Mouse (Mus musculus) cerebellum, postnatal 10 days (tissue): ENCODE measurements around the gene Drosha.

ENCODE experiments used
- DNase-seq, 2 experiments: peaks; one replicate each; pipeline ENCODE4 v3.0.0; 2021; ENCODE audit warnings: mixed read lengths in 2 of 2

Drosha gene

DNA sequence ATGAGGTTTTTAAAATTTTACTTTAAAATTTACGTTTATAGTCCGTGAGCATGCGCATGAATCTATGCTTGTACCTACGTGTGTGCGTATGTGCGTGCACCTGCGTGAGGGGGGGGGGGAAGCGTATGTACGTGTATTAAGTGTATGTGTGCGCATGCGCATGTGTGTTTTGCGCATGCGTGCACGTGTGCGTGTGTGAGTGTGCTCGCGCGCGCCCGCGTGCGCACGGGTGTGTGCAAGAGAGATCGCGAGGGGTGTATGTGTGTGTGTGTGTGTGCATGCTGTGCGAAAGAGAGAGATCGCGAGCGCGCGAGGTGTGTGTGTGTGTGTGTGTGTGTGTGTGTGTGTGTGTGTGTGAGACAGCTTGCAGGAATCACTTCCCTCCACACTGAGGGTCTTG lies 8.8 kb downstream of the Drosha start:
- DNase-seq = no peak

DNA sequence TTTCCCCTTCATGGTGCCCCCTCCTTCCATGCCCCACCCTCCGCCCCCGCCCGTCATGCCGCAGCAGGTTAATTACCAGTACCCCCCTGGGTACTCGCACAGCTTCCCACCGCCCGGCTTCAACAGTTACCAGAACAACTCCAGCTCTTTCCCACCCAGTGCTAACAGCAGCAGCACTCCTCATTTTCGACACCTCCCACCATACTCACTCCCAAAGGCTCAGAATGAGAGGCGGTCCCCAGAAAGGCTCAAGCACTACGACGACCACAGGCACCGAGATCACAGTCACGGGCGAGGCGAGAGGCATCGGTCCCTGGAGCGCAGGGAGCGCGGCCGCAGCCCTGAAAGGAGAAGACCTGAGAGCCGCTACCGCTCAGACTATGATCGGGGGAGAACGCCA lies 9.6 kb downstream of the Drosha start:
- no peak for DNase-seq

DNA sequence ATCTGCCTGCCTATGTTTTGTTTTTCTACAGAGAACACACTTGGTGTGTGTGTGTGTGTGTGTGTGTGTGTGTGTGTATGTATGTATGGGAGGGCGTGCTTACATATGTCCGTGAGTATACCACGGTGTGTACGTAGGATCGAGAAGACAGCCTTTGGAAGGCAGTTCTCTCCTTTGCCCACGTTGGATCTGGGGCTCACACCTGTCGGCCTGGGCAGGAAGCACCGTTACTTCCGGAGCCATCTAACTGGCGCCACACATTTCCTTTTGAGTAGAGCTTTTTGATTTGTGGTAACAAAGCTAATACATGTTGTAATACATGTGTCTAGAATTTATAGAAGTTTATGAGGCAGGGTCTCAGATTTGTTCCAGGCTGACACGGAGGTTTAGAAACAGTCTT lies 16.1 kb downstream of the Drosha start:
- DNase-seq = no peak

DNA sequence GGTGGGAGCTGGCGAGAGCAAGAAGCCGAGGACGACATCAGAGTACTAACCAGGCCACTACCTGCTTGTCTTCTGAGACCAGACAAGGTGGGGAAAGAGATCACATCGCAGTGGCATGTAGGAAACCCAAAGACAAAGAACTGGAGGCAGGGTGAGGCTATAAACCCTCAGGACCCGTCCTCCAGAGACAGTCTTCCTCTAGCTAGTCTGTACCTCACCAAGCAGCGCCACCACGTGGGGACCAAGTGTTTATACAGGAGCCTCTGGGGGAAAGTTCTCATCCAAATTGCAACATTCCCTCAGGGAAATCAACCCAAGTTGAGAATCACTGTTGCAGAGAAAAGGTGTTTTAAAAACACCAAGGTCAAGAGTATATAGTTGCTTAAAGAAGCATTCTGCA lies 18.2 kb downstream of the Drosha start:
- no peak for DNase-seq

DNA sequence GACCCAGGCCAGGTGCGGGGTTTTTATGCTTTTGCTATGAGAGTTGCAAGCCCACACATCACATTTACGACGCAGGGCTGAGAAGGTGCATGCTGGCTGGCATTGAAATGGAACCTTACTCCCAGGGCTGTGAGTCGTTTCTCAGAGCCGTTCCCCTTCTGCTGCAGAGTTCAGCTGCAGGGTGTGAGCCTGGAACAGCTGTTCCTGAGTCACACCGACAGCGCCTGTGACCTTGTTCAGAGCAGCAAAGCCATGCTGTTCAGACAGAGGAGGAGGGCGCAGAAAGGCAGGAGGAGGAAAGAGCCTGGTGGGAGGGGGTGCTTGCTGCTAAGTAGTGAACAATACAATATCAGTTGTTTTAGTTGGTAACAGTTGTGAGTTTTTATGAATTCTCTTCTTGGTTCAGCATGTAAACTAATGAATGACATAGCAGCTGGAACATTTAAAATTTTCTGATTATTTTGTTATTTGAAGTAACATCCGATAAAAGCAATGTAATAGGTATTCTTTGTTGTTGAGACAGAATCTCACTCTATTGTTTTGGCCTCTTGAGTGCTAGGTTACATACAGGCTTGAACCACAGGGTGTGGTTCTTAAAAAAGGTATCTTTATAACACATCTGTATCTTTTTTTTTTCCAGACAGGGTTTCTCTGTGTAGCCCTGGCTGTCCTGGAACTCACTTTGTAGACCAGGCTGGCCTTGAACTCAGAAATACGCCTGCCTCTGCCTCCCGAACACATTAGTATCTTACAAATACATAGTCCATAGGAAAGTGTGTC lies 23.8 kb downstream of the Drosha start:
- no peak for DNase-seq

DNA sequence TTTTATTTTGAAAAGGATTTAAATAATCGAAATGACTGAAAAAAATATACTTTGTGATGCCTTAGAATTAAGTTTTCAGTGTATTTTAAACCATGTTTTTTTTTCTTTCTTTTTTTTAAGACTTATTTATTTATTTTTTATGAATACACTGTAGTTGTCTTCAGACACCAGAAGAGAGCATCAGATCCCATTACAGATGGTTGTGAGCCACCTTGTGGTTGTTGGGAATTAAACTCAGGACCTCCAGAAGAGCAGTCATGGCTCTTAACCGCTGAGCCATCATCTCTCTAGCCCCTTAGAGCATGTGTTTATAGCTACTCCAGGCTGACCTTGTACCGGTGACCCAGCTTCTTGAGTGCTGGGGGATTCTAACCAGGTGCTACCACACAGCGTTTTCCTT lies 24.8 kb downstream of the Drosha start:
- DNase-seq = no peak

DNA sequence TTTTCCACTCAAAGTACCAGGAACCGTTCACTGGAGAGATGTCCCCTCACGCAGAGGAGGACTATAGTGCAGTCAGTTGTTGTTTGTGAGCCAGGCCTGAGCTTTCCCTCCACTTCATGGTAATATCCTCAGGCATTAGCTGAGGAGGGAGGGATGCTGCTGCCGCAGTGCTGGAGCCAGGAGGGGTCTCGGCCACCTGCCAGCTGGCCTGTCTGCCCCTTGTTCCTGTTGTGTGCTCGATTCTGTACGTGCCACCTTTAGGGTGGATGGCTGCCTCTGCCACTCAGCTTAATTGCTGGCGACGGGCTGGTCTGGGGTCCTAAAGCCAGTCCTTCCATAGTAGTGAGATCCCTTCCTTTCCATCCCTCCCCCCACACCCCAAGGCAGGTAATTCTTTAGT lies 28.9 kb downstream of the Drosha start:
- peak; percentile 49 to 68 for DNase-seq

DNA sequence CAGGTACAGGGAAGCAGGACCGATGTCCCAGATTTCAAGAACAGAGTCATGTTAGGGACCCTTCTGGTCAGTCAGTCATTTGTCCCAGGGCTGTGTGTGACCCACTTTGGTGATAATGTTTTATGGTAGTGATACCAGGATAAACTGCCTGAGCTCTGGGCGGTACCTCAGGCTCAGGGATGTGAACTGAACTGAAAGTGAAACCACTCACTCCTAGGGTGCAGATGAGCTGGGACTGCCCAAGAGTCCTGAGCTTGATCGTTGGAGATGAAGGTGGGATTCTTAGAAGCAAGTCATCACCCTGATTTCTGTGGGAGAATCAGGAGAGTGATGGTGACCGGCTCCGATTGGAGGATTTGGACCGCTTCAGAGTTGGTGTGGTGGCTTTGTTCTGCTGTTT lies 32.2 kb downstream of the Drosha start:
- no peak for DNase-seq

DNA sequence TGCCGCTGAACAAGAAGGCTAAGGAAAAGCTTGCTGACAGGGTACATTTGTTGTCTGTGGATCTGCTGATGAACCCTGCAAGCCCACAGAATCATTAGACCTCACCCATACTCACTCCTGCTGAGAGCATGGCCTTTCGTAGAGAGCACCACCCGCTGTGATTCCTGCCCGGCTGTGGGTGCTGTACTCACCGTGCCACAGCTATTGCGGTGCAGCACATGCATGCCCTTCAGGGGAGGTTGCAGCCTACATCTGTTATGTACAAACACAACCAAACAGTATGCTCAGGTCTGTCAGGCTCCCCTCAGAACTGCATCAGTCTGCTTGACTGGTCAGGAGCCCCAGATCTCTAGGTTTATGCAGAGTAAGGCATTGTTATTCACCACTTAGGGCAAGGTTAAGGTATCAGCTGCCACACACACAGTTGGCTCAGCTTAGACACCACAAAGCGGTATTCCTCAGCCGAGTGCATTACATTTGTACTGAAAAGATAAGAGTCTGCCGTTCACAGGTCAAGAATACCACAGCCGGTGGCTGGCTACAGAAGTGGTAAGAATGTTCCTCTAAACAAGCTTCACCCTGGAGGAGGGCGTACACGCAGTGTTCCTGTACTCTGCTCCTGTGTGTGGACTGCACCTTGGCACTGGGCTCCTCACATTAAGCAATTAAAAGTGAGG lies 33.4 kb downstream of the Drosha start:
- no peak for DNase-seq

DNA sequence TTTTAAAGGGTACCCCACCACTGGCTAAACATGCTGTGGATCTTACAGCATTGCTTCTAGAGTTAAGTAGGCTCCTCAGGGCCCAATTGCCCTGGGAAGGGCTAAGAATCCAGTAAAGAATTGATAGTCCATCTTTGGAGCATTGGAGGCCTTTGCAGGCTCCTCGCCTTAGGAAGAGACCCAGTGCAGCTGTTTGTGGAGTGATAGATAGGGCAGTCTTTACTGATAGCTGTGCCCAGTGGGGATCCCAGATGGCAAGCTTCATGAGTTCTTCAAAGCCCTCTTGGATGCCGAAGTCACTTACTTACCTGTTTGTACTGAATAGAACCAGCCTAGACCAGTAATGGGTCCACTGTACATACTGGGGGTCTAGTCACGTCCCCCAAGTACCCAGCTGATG lies 34.0 kb downstream of the Drosha start:
- no peak for DNase-seq

DNA sequence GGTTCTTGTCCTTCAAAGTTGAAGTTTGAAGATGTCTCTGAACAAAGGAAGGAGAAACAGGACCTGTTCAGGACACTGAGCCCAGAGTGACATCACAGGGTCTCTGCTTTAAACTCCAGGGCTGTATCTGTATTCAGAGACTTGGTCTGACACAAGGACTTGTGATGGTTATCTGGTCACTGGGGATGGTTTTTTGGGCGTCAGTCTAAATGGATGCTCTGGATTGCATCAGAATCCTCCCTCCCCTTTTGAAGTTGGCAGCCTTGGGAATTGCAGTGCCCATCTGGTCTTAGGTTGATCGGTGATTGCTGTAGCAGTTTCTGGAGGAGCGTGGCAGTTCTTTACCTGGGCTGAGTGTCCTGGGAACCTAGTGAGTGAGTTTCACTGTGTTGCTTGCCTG lies 37.4 kb downstream of the Drosha start:
- no peak for DNase-seq

DNA sequence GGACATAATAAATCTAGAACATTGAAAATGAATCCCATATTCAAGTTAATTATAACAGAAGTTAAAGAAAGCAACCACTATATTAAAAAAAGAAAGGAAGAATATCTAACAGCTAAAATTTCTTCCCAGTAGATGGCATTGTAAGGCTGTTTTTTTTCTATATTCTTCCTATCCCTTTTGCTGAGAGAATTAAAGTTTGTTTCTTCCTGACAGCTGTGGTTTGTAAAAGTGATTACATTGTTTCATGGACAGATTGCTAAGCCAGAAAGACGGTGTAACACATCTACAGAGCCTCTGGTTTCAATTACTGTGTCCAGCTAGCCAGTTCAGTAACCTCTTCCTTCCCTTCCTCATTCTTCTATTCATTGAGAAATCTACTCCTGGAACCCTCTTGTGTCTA lies 39.1 kb downstream of the Drosha start:
- no peak for DNase-seq

DNA sequence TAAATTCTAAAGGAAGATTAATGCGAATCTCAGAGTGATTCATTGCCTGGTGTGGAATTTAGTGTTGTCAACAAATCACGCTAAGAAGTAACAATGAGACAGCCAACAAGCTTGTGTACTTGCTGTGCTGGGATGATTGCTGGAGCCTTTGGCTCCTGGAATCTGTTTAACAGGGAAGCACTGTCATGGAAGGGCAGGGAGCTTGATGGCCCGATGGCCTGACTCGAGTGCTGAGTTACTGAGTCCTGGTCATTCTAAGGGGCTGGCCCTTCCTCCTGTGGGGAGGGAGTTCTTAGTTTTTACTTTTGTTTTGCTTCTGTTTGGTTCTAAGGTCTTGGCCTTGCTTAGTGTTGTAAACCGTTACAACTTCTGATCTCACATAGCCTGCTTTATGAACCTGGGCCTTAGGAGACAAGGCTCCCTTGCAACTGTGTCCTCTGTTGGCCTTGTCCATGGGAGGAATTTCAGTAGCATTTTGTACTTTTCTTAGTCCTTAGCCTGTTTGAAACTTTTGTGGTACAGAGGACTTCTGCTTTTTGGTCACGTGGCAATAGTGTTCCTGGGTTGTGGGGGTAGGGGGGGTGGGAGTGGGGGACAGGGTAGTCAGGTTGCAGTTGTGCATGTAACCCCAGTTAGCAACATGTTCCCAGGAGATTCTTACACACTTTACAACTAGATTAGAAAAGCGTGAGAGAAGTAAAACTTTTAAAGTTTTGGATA lies 41.1 kb downstream of the Drosha start:
- DNase-seq = no peak

DNA sequence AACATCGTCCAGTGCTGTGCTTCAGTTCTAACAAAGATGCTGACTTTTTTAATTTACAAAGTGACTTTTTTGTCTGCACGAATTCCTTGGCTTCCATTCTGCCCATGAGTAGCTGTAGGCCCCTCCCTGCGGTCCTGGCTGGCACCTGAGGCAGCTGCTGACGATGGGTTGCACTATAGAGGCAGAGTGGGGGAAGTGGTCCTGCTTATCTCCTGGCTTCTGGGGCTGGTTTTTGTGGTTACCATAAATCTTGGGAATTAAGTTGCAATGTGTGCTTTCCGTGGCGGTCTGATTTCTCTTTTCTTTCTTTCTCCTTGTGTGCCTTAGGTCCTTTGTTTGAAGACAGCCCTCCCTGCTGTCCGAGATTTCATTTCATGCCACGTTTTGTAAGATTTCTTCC lies 42.7 kb downstream of the Drosha start:
- DNase-seq = no peak

DNA sequence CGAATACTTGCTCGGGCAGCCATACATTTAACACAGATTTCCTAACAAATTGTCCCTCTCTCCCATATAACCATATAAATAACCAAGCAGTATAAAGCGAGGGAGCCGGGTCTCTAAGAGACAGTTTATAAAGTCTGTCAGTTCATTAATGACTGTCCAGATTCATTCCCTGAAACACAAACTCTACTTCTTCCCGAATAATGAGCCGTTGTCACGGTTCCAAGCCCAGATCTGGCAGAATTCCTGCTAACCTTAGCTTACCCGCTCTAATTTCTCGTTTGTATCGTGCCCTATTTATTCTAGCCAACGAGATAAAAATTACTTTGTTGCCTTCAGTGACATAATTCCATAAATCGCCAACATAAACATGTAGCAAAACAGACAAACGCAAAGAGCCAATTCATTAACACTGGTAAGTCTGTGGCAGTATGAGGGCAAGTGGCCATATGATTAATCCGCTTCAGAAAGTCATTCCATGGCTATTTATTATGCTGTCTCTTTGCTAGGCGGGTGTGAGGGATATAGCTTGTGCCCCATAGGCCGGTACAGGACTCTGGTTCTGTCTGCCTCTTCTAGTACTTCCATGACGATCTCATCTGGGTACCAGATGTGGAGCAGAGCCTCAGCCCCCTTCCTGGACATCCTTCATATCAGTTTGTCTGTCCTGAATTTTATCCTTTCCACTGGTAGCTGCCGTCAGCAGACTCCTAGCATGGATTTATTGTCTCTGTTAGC lies 51.0 kb downstream of the Drosha start:
- DNase-seq = peak; percentile 59 to 66

DNA sequence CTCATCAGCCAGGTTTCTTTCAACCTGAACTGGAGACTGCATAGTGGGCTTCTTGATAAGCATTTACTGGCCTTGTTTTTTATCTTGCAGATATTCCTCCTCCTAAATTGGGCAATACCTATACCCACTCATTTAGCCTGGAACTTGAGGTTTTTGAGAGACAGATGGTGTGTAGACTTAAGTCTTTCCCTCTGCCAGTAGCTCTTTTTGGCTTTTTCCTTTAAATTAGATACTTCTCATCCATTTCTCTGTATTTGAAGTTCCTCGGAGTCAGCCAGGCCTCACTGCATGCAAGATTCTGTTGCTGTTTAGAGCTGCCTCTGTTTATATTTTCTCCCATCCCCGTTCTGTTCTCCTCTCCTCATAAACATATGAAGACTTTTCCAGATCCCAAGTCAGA lies 51.7 kb downstream of the Drosha start:
- no peak for DNase-seq

DNA sequence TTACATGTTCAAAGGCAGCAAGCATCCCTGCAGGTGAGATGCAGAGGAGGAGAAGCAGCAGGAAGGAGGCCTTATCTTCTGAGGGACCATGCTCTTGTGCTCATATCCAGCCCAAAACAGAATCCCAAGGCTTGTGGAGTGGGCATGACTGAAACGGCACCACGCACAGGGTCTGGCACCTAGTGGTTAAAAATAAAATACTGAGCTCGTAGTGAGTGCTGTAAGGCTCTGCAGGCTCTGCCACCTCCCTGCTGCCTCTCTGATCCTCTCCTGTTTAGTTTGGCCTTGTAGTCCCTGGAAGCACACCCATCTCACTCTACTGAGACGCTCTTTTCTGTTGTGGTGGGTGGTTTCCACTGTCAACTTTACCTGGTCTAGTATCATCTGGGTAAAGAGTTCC lies 52.3 kb downstream of the Drosha start:
- no peak for DNase-seq

DNA sequence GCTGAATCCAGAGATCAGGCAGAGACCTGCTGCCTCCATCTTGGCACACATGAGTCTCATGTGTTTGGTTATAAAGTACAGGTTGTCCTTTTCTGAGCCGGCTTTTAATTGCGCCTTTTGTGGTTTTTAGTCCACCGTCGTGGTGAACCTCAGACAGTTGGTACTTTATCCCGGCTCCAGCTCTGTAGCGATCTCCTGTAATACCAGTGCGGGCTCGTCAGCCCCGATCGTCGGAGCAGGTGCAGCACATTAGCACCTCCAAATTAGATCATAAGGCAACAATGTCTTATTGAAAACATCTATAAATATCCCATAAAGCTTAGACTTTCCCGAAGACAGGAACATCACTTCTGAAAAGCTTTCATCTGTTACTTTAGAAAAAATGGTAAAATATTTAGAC lies 53.3 kb downstream of the Drosha start:
- DNase-seq = no peak

DNA sequence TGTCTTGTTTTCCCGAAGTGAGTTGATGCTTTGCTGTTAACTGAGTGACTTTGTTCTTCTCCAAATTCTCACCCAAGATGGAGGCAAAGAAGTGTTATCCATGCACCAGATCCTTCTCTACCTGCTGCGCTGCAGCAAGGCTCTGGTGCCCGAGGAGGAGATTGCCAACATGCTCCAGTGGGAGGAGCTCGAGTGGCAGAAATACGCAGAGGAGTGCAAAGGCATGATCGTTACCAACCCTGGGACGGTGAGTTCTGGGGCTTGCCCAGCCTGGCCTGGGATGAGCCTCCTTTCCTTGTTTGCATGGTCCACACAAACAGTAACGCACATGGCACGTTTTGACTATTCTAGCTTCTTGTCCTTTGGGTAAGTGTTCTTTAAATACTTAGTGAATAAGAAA lies 54.0 kb downstream of the Drosha start:
- no peak for DNase-seq

DNA sequence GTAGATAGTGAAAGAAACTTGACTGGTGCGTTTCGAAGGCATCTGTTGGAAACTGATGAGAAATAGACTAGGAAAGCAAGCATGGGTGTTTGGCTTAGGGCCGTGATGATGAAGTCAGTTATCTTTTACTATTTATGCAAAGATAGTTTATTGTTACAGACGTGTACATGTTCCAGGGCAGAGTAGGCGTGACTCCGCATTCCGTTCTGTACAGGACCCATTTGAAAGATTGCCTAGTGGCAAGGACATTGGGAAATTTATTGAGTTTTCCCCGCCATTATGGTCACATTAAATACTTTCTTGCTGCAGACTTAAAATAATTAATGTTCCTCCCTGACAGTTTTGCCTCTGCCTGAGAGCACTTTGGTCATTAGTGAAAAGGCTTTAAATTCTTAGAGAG lies 55.3 kb downstream of the Drosha start:
- DNase-seq = no peak

DNA sequence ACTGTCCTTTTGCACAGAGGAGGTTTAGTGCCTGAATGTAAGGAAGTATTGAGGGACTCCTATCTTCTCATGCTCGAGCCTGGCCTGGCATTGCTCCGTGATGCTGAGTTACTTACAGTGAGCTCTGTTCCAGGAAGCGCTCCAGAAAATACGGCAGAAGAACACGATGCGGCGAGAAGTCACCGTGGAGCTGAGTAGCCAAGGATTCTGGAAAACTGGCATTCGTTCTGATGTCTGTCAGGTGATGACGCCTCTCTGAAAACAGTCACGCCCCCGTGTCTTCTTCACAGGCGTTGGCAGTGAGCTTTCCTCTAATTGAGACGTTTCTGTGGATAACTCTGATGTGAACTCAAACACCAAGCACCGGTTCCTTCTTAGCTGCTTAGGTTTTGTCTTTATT lies 60.2 kb downstream of the Drosha start:
- no peak for DNase-seq

DNA sequence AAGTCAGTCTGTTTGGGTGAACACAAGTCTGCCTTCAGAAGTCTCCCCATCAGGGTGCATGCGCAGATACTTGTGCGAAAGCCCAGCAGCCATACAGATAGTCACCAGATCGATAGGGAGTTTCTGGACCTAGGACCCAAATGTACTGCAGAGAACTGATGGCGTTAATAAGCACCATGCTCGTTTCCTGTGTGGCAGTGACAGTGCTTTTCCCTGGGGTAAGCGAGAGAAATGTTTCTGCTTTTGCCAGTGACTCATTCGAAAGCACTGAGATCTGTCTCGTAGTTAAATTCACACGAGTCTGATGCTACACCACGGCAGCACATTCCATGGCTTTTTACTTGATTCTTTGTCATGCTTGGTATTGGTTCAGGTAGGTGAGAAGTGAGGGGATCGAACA lies 60.7 kb downstream of the Drosha start:
- DNase-seq = no peak

DNA sequence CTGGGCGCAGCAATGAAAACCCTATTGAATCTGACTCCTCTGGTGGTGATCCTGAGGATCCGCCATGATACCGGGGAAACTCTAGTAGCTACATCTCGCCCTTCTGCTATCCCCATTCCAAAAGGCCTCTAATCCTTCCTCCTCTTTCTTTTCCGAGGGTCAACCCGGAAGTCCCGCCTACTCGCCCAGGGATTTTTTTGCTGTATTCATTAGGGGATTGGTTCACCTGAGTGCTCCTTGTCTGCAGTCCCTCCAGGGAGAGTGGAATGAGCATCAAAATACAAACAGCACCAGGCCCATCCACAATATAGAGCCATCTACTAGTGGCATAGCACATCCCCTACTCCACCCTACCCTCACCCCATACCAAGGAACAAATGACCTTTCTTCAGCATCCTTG lies 62.6 kb downstream of the Drosha start:
- DNase-seq = no peak
